Mouse (Mus musculus) lung, postnatal 4 days (tissue): ENCODE data around the gene Rabgap1.

Experiments used
- DNase-seq, 2 experiments: peaks; one replicate each; pipeline ENCODE4 v3.0.0; 2021

Gene Rabgap1

GRCm38 (mm10) chr2:37516030-37516710 is 73.1 kb downstream of the Rabgap1 start, which contains the start of gene Gpr21:
TSS of gene Gpr21 (plus strand) at chr2:37516332.
- DNase-seq, result peak in 1 of 2 experiments; percentile 22

DNA sequence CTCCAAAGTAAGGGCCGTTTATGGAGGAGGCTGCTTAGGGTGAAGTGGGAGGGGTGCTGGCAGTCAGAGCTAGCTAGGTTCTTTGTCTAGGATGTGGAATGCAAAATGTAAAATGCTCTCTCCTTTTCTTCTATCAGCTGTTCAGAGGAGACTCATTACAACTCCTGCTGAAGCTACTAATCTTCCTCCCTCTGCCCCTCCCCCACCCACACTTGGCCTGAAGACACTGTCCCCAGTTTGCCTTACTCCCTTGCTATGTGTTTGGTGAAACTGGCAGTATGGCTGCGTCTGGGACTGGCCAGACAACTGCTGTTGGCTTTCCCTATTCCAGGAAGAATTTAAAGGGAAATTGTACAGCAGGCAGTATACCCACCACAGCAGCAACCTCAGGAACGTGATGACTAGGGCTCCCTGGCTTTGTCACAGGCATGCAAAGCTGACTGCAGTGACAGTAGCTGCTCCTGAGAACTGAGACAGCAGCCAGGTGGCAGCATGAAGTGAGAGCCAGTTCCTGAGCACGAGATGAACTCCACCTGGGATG is 73.9 kb downstream of the Rabgap1 start:
- DNase-seq, result peak in 1 of 2 experiments; percentile 20

GRCm38 (mm10) chr2:37518561-37519285 is 75.6 kb downstream of the Rabgap1 start:
- no peak for DNase-seq

DNA sequence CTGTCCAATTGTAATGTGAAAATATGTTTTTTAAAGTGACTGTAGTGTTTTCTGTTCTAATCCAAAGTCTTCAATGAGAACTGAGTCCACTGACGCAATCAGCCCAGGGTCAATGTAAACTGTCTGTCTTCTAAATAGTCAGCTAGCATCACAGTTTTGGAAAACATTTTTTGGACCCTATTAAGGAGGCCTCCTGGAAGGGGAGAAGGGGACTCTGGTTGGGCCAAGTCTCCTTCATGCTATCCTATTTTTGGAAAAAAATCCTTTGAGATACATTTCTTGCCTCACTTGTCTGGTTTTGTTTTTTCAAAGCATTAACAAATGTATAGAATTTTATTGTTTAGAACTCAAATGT is 76.2 kb downstream of the Rabgap1 start:
- no peak for DNase-seq

DNA sequence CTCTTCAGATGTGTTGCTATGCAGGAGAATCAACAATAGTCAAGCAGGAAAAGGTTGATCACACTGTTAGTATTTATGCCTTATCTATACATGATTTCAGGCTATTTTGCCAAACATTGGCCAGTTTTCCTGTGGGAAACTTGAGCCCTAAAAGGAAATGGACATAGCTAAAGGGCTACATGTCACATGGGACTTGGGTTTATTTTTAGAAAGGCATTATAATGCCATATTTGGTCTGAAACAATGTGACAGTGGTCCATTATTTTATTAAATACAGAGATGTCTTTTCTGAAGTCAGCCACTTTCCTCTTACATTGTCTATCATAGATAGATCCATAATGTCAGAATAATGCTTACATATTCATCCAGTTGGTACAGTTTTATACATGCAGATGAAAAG is 84.5 kb downstream of the Rabgap1 start:
- no peak for DNase-seq

DNA sequence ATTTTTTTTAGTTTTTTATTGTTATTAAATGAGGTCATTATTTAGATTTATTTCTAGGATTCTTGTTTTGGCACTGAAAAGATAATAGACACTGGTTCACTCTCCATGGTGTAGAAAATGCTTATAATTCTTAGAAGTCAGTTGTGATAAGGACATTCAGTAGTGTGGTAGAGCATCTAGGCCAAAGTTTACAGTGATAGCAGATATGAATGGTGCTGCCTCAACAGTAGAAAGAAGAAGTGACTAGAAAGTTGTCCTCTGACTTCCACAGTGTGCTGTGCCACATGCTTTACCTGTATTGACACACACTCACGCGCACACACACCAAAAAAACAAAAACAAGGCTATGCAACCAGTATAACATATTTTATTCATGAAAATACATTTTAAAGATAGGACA is 86.3 kb downstream of the Rabgap1 start:
- DNase-seq, result no peak

DNA sequence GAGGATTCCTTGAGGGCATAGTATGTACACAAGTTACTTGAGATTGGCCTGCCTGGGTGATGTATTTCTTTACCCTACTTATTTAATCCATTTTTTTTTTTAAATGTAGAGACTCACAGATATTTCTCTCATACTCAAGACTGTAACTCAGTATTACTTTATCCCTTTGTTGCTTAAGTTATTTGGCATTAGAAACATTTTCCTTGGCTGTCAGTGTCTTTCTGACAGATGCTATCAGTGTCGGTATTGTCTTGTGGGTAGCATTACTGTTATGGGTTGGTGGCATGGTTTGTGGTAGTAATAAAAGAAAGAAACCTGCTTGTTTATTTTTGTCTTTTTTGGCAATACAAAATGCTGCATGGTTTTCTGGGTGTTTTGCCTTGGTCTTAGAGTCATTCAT is 87.7 kb downstream of the Rabgap1 start:
- no peak for DNase-seq

- no peak for DNase-seq
Observed at GRCm38 (mm10) chr2:37531639-37532038, 88.6 kb downstream of the Rabgap1 start.

DNA sequence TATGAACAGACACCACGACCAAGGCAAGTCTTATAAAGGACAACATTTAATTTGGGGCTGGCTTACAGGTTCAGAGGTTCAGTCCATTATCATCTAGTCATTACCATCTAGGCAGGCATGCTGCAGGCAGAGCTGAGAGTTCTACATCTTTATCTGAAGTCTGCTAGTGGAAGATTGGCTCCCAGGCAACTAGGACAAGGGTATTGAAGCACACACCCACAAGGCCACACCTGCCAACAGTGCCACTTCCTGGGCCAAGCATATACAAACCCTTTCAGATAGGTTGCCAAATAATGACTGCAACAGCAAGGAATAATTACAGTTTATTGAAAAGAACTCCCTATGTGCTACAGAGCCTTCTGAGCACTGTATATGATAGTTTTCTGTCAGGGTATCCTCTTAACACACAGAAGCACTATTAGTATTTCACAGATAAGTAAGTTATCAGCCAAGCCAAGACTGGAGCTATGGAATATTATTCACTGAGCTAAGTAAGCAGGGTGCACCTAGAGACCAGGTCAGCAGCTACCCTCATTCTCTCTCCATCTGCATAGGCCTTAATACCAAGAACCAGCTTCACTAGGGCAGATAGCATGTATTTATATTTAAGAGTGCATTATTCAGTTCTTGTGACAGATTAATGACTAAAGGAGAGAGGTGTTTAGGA is 106.4 kb downstream of the Rabgap1 start:
- no peak for DNase-seq

GRCm38 (mm10) chr2:37556366-37556765 is 113.3 kb downstream of the Rabgap1 start:
- no peak for DNase-seq

DNA sequence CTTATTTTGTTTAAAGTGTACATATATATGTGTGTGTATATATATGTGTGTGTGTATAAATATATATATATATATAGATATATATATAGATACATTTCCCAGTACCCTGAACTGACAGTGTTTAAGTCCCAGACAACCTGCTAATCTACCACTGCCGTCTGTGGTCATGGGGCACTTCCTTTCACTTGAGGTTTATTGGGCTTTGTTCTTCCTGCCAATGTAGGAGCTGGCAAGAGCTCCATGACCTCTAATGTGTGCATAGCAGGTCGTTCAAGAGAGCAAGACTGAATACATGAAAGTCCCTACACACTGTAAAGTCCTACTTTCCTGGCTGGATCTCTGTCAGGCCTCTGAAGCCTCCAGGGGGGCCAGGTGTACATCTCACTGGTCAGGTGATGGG is 122.5 kb downstream of the Rabgap1 start:
- no peak for DNase-seq

- DNase-seq, result no peak
Observed at GRCm38 (mm10) chr2:37566035-37566434, 123.0 kb downstream of the Rabgap1 start.

DNA sequence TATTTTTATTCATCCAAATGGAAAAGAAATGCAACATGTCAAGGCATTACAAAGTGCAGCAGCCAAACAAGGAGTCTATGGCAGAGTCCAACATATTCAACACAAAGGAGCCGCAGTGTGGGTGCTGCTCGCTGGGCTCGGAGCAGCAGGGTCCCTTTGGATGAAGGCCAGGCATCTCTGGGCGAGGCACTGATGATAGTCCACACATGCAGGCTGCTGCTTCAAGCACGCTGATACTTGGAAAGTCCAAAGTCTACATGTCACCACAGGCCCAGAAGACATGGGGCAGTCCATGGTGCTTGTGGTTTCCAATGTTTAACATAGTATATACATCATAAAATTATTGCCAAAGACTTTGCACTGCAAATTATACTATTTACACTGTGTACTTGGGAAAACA is 126.8 kb downstream of the Rabgap1 start:
- peak; percentile 22 to 61 for DNase-seq

GRCm38 (mm10) chr2:37570703-37571102 is 127.6 kb downstream of the Rabgap1 start:
- no peak for DNase-seq

DNA sequence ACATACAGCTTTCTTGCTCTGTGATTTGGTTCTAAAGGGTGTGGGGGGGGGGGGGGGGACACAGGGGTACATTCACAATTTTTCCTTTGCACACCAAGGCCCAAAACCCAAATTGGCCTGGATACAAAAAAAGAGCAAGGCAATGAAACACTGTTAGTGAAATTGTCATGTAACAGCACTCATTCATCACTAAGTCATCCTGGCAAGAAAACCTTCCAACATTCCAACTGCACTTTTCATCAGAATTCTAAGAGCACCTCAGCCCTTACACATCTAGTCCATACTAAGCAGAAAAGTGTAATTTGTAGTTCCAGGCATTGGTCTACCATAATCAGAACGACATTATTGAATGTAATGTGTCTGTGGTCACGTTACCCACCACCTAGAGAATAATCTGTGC is 129.1 kb downstream of the Rabgap1 start:
- no peak for DNase-seq

DNA sequence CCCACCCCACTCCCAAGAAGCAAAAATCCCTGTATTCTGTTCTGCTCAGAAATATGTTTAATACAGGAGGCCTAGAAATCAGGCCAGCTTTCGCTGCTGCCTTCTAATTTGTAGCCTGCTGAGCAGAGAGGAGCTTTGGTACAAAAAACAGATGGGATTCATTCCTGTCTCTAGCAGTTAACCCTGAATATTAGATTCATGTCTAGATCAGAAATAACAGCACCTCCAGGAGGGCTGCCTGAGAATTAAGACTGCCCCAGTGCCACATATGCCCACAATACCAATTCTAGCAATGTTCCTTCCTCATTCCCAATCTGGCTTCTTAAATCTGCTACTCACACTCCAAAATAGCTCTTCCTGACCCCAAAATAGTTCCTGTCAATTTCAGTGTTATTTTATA is 133.6 kb downstream of the Rabgap1 start:
- no peak for DNase-seq

DNA sequence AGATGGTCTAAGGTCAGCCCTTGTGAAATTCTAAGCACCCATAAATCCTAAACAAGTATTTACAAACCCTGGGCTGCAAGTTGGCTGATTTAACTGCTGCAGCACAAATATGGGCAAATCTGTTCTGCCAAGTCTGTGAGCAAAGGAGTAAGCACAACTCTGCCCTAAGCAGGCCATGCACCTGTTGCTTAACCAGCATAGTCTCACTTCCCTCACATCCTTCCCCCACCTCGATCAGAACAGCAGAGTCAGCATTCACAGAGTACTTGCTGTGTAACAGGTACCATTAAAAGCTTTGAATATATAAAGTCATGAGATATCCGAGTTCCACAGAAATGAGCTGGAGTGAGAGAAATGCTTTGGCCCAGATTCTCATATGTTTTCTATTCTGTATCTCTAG is 135.1 kb downstream of the Rabgap1 start:
- no peak for DNase-seq

DNA sequence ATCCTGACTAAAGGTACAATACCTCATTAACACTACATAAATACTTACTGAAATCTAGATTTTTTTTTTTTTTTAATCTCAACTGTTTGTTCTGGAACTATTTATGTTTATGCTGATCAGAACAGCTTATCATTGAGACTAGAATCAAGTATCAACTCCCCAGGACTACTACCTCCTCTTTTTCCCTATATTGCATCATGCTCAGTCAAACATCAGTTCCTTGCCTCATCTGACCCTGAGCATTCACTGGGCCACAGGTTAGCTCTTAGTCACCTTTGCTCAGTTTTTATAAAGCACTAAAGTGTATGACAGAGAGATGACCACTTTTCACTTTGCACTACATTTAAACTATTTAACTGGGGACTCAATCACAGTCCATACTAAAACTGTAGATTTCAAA is 144.8 kb downstream of the Rabgap1 start:
- no peak for DNase-seq
